Mouse (Mus musculus): ENCODE data around the gene Arsg.

DNA sequence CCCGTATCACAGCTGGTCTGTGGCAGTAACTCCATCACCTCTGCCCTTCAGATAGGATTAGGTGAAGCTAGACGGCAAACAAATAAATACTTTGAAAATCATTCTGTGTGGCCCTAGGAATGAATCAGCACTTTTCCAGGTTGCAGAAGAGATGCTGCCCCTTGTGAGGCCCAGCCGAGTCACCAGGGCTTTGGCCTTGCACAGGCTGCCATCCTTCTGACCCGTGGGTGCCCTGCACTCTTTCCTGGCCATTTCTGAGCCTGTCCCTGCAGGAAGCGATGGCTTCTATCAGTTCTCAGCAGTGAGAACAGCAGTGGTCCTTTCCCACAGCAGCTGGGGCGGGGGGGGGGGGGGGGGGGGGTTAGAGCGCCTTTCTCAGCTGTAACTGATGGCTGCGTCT, 36.3 kb upstream of the Arsg start:
- TF ChIP-seq CTCF (IDR thresholded peaks at IDR 0.05; ENCODE audit: borderline replicate concordance, insufficient read depth, low read length): no peak
- no peak for TF ChIP-seq POLR2A (IDR thresholded peaks at IDR 0.05; ENCODE audit: low read depth, low read length)

Measured in embryonic fibroblast, embryonic 13.5 days (primary cell).